Mouse (Mus musculus): Measurements from ENCODE around the gene Cnst. TPM values are rescaled to one million over a fixed set of nuclear protein-coding genes. Genes with fewer than 3 reads are reported as not detected.

The Cnst gene
- polyA plus RNA-seq, 1 experiment from 2014 or later = 13.8 TPM

- no peak for ATAC-seq (replicated peaks; ENCODE audit: low FRiP score)
- no peaks in the 10 kb centered on the region for H3K27me3 ChIP-seq
- H3K4me2 ChIP-seq = no peak overlapping the region
- no peaks in the 10 kb centered on the region for H3K9me3 ChIP-seq (replicated peaks)
- no peak overlapping the region for H3K27ac ChIP-seq
- no peaks in the 10 kb centered on the region for H3K4me1 ChIP-seq
- H3K36me3 ChIP-seq = peaks cover 11% of the 10 kb centered on the region; the same call in 1 of the 2 replicates
- no peak overlapping the region for H3K9ac ChIP-seq
- 88% methylated on average over 8 of the region's 8 CpGs for WGBS
- H3K4me3 ChIP-seq (replicated peaks) = no peak overlapping the region
Observed at GRCm38 (mm10) chr1:179608521-179608920, 62.4 kb downstream of the Cnst start.

- 53% methylated on average over 26 of the region's 26 CpGs for WGBS
- H3K4me2 ChIP-seq = no peak overlapping the region
- H3K9me3 ChIP-seq (replicated peaks) = no peaks in the 10 kb centered on the region
- no peaks in the 10 kb centered on the region for H3K27me3 ChIP-seq
- no peaks in the 10 kb centered on the region for H3K4me1 ChIP-seq
- no peak overlapping the region for H3K4me3 ChIP-seq (replicated peaks)
- peaks cover 11% of the 10 kb centered on the region; the same call in 1 of the 2 replicates for H3K36me3 ChIP-seq
- peak; percentile 52; the same call in 1 of the 2 replicates for ATAC-seq (replicated peaks; ENCODE audit: low FRiP score)
- H3K27ac ChIP-seq = no peak overlapping the region
- H3K9ac ChIP-seq = no peak overlapping the region
Observed at GRCm38 (mm10) chr1:179609724-179610505, 63.7 kb downstream of the Cnst start.

DNA sequence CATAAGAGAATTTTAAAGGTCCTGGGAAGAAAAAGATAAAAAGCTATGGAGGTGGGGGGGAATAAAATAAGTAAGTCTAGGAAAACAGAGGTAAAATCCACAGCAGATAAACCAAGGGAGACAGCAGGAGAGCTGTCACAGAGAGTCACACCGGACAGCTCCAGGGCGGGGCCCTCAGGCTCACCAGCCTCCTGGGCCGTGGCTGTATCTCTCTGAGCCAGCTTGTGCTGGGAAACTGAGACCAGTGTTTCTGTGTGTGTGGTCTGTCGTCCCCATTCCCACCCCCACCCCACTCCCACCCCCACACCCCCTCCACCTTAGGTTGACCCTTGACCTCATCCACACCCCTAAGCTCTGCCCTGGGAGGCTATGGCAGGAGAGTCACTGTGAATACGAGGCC, 65.0 kb downstream of the Cnst start:
- H3K4me2 ChIP-seq = no peak overlapping the region
- 45% methylated on average over 5 of the region's 5 CpGs for WGBS
- H3K4me3 ChIP-seq (replicated peaks) = no peak overlapping the region
- H3K9me3 ChIP-seq (replicated peaks) = no peaks in the 10 kb centered on the region
- H3K9ac ChIP-seq = no peak overlapping the region
- ATAC-seq (replicated peaks; ENCODE audit: low FRiP score) = no peak
- H3K4me1 ChIP-seq = no peaks in the 10 kb centered on the region
- no peak overlapping the region for H3K27ac ChIP-seq
- no peaks in the 10 kb centered on the region for H3K27me3 ChIP-seq
- H3K36me3 ChIP-seq = peaks cover 11% of the 10 kb centered on the region; the same call in 1 of the 2 replicates

DNA sequence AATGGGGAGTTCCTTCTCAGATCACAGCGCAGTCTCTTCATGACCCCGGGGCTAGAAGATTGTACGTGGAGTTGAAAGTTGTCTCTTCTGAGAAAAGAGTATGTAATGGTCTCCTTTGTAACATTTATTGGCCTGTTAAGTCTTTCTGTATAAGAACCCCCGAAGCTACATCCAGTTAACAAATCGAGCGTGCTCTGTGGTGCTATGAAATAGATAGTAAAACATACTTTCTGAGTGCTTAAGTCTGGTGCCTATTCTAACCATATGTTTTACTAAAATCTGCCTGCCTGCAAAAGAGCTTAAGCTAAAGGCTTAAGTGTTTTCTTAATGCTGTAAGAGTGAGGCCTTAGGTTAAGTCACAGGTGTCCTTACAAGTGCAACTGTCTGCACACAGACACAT, 66.2 kb downstream of the Cnst start:
- no peaks in the 10 kb centered on the region for H3K4me1 ChIP-seq
- H3K36me3 ChIP-seq = peaks cover 14% of the 10 kb centered on the region; the same call in 1 of the 2 replicates
- no peaks in the 10 kb centered on the region for H3K27me3 ChIP-seq
- H3K9me3 ChIP-seq (replicated peaks) = no peaks in the 10 kb centered on the region
- no peak overlapping the region for H3K27ac ChIP-seq
- 88% methylated on average over 6 of the region's 6 CpGs for WGBS
- no peak overlapping the region for H3K4me3 ChIP-seq (replicated peaks)
- no peak overlapping the region for H3K9ac ChIP-seq
- H3K4me2 ChIP-seq = no peak overlapping the region
- ATAC-seq (replicated peaks; ENCODE audit: low FRiP score) = no peak

- no peaks in the 10 kb centered on the region for H3K9me3 ChIP-seq (replicated peaks)
- no peak overlapping the region for H3K27ac ChIP-seq
- ATAC-seq (replicated peaks; ENCODE audit: low FRiP score) = no peak
- 55% methylated on average over 9 of the region's 9 CpGs for WGBS
- no peaks in the 10 kb centered on the region for H3K4me1 ChIP-seq
- H3K4me2 ChIP-seq = no peak overlapping the region
- peaks cover 14% of the 10 kb centered on the region; the same call in 1 of the 2 replicates for H3K36me3 ChIP-seq
- no peak overlapping the region for H3K9ac ChIP-seq
- H3K4me3 ChIP-seq (replicated peaks) = no peak overlapping the region
- H3K27me3 ChIP-seq = no peaks in the 10 kb centered on the region
Observed at GRCm38 (mm10) chr1:179612986-179613505, 66.9 kb downstream of the Cnst start.

DNA sequence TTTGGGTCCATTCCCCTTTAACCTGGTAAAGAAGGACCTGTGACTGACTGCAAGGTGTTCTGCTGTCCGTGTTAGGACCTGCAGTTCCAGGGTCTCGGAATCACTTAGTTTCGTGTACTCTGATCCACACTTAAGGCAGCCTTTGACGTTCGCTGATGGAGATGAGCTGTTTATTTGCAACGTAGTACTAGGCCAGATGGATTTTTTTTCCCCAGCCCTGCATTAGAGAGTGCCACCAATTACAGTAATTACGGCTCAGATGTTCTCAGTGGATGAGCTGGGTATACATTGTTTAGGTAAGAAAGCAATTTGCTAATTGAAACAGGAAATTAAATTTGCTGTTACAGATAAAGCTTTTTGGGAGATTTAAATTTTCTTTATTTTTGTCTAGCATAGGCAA, 71.3 kb downstream of the Cnst start:
- Histone ChIP-seq H3K4me3 (replicated peaks) (no peak overlapping the region), H3K27ac (no peak overlapping the region), H3K27me3 (no peaks in the 10 kb centered on the region), H3K36me3 (0 out of 2 replicates have a peak, but pooled peaks cover 3% of the 10 kb centered on the region), H3K4me1 (no peaks in the 10 kb centered on the region), H3K9ac (no peak overlapping the region), H3K4me2 (no peak overlapping the region), H3K9me3 (replicated peaks) (no peaks in the 10 kb centered on the region)
- ATAC-seq (replicated peaks; ENCODE audit: low FRiP score) = no peak
- 86% methylated on average over 7 of the region's 7 CpGs for WGBS

GRCm38 (mm10) chr1:179622665-179623064, 76.5 kb downstream of the Cnst start:
- Histone ChIP-seq H3K9ac (no peak overlapping the region), H3K9me3 (replicated peaks) (no peaks in the 10 kb centered on the region), H3K4me2 (no peak overlapping the region), H3K4me3 (replicated peaks) (no peak overlapping the region), H3K36me3 (peaks cover 23% of the 10 kb centered on the region), H3K27ac (no peak overlapping the region), H3K27me3 (no peaks in the 10 kb centered on the region), H3K4me1 (no peaks in the 10 kb centered on the region)
- WGBS = 91% methylated on average over 12 of the region's 12 CpGs
- ATAC-seq (replicated peaks; ENCODE audit: low FRiP score) = no peak

DNA sequence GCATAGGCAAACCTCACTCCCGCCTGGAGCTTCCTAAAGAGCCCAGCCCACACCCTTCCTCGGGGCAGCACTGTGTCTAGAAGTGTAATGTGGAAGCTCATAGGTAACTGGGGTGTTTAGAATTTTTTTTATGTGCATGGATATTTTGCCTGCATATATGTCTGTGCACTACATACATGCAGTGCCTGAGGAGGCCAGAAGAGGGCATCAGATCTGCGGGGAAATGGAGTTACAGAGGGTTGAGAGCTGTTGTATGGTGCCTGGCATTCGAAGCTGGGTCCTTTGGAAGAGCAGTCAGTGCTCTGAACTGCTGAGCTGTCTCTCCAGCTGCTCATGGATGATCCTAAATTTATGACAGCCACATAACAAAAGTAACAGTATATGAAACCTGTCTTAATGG, 77.5 kb downstream of the Cnst start:
- Histone ChIP-seq H3K27me3 (no peaks in the 10 kb centered on the region), H3K27ac (no peak overlapping the region), H3K9me3 (replicated peaks) (no peaks in the 10 kb centered on the region), H3K4me1 (peaks cover 4% of the 10 kb centered on the region; the same call in 1 of the 2 replicates), H3K4me2 (no peak overlapping the region), H3K9ac (no peak overlapping the region), H3K36me3 (peaks cover 23% of the 10 kb centered on the region), H3K4me3 (replicated peaks) (no peak overlapping the region)
- ATAC-seq (replicated peaks; ENCODE audit: low FRiP score) = no peak
- WGBS = 62% methylated on average over 4 of the region's 4 CpGs

GRCm38 (mm10) chr1:179624354-179624753, 78.2 kb downstream of the Cnst start:
- Histone ChIP-seq H3K27me3 (no peaks in the 10 kb centered on the region), H3K4me1 (peaks cover 4% of the 10 kb centered on the region; the same call in 1 of the 2 replicates), H3K9me3 (replicated peaks) (no peaks in the 10 kb centered on the region), H3K9ac (no peak overlapping the region), H3K4me3 (replicated peaks) (no peak overlapping the region), H3K27ac (no peak overlapping the region), H3K4me2 (no peak overlapping the region), H3K36me3 (peaks cover 23% of the 10 kb centered on the region)
- no peak; the same call in 1 of the 2 replicates for ATAC-seq (replicated peaks; ENCODE audit: low FRiP score)
- 62% methylated on average over 4 of the region's 4 CpGs for WGBS

GRCm38 (mm10) chr1:179627855-179628254, 81.7 kb downstream of the Cnst start:
- ATAC-seq (replicated peaks; ENCODE audit: low FRiP score) = no peak
- peaks cover 23% of the 10 kb centered on the region for H3K36me3 ChIP-seq
- peaks cover 4% of the 10 kb centered on the region; the same call in 1 of the 2 replicates for H3K4me1 ChIP-seq
- no peak overlapping the region for H3K4me2 ChIP-seq
- no peak overlapping the region for H3K9ac ChIP-seq
- no peaks in the 10 kb centered on the region for H3K9me3 ChIP-seq (replicated peaks)
- no peak overlapping the region for H3K27ac ChIP-seq
- H3K27me3 ChIP-seq = no peaks in the 10 kb centered on the region
- WGBS = 91% methylated on average over 4 of the region's 4 CpGs
- H3K4me3 ChIP-seq (replicated peaks) = no peak overlapping the region

- H3K27ac ChIP-seq = peak overlapping the region; percentile 45; the same call in 1 of the 2 replicates
- 54% methylated on average over 8 of the region's 8 CpGs for WGBS
- peaks cover 19% of the 10 kb centered on the region for H3K36me3 ChIP-seq
- peaks cover 4% of the 10 kb centered on the region; the same call in 1 of the 2 replicates for H3K4me1 ChIP-seq
- no peaks in the 10 kb centered on the region for H3K27me3 ChIP-seq
- H3K9me3 ChIP-seq (replicated peaks) = no peaks in the 10 kb centered on the region
- ATAC-seq (replicated peaks; ENCODE audit: low FRiP score) = no peak; the same call in 1 of the 2 replicates
- no peak overlapping the region for H3K9ac ChIP-seq
- no peak overlapping the region for H3K4me2 ChIP-seq
- H3K4me3 ChIP-seq (replicated peaks) = no peak overlapping the region
Observed at GRCm38 (mm10) chr1:179628438-179629106, 82.4 kb downstream of the Cnst start.

DNA sequence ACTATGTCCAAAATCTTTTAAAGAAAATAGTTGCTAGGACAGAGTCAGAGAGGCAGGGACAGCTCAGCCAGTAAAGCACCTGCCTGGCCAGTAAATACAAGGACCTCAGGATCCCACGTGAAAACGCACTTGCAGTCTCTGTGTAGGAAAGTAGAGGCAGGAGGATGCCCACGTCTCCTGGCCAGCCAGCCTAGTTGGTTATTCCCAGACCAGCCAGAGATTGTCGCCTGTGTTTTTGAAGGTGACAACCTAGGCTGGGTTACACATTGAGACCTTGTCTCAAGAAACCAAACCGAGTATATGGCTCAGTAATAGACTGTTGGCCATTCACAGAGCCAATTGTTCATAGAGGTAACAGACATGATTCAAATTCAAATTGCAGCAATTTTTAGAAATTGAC, 83.1 kb downstream of the Cnst start:
- no peaks in the 10 kb centered on the region for H3K27me3 ChIP-seq

More for the DNA sequence above, 83.1 kb downstream of the Cnst start:
- no peak overlapping the region for H3K27ac ChIP-seq
- H3K9me3 ChIP-seq (replicated peaks) = no peaks in the 10 kb centered on the region
- peaks cover 4% of the 10 kb centered on the region; the same call in 1 of the 2 replicates for H3K4me1 ChIP-seq
- H3K4me3 ChIP-seq (replicated peaks) = no peak overlapping the region
- peaks cover 18% of the 10 kb centered on the region for H3K36me3 ChIP-seq
- WGBS = 80% methylated on average over 5 of the region's 5 CpGs
- H3K9ac ChIP-seq = no peak overlapping the region
- H3K4me2 ChIP-seq = no peak overlapping the region
- ATAC-seq (replicated peaks; ENCODE audit: low FRiP score) = no peak
